ENCODE assay signal across 25 mouse cellular contexts in genomic region chr3:115211841-115212240, GRCm38 (mm10).
DNase-seq lines count a peak whose midpoint lies in the region; ATAC-seq and TF ChIP-seq lines count a peak whose summit lies in the region.
"Had no signal": no experiment of that assay in that cellular context is flagged by ENCODE, and none has a peak within 500 bp of the region (broad histone marks: within the 10 kb centered on the region; RNA-seq: fewer than 3 reads in every experiment).

No protein-coding gene starts in this region.

- H3K79me2 ChIP-seq in C2C12 (ENCODE audit: control insufficient read depth, insufficient read depth) = no peaks in the 10 kb centered on the region

- peak; percentile 71 for ATAC-seq in common myeloid progenitor, adult 5-6 weeks (replicated peaks; ENCODE audit: low read depth, poor library complexity, severe bottlenecking)
- peak; percentile 39 to 56; a peak in 2 of 4 replicates for ATAC-seq in hematopoietic stem cell, adult 5-6 weeks (replicated peaks in 1 of 2; ENCODE audit: insufficient read depth in 1 of 2, low FRiP score in 2 of 2, low TSS enrichment in 1 of 2, low read depth in 1 of 2, poor library complexity in 2 of 2, severe bottlenecking in 2 of 2)
- ATAC-seq: activated CD4-positive, CD25-positive, alpha-beta regulatory T cell, adult 4 months; CD4-positive, CD25-positive, alpha-beta regulatory T cell, adult 4 months; forebrain, embryonic 13.5 days; forebrain, embryonic 16.5 days; hindbrain, embryonic 16.5 days; intestine, embryonic 15.5 days had no signal

- H3ac ChIP-seq in C2C12 (ENCODE audit: control insufficient read depth, insufficient read length, low read depth) = no peak overlapping the region

- no peak for DNase-seq in thymus, postnatal 25 days
- no peak for DNase-seq in layer of hippocampus, postnatal 14 days (ENCODE audit: low spot score in 2 of 2)
- DNase-seq in thymus, postnatal 14 days = no peak
- DNase-seq: adrenal gland, adult 8-10 months; adrenal gland, postnatal 25 days; B cell, adult 2 months; cerebellum, adult 18-20 months; cerebellum, adult 9-10 months; cerebellum, postnatal 14 days; gastrocnemius, postnatal 10 days; gastrocnemius, postnatal 36 days; heart, adult 11 months had no signal

- H3K79me3 ChIP-seq in C2C12 (ENCODE audit: low read depth) = no peaks in the 10 kb centered on the region

- no peaks in the 10 kb centered on the region for H3K36me3 ChIP-seq in C2C12 (ENCODE audit: control insufficient read depth, insufficient read depth)
- H3K36me3 ChIP-seq: embryonic facial prominence, embryonic 13.5 days; forebrain, embryonic 10.5 days; hindbrain, embryonic 10.5 days; hindbrain, embryonic 13.5 days; intestine, embryonic 15.5 days had no signal

- no peaks in the 10 kb centered on the region for H3K27me3 ChIP-seq in C2C12 (ENCODE audit: control insufficient read depth, insufficient read depth, insufficient read length)
- H3K27me3 ChIP-seq: embryonic facial prominence, embryonic 13.5 days; forebrain, embryonic 13.5 days; hindbrain, embryonic 13.5 days; intestine, embryonic 15.5 days had no signal

- no peak overlapping the region for H3K4me3 ChIP-seq in C2C12 (ENCODE audit: insufficient read depth, poor library complexity, severe bottlenecking)
- H3K4me3 ChIP-seq: embryonic facial prominence, embryonic 13.5 days; forebrain, embryonic 10.5 days; forebrain, embryonic 13.5 days; hindbrain, embryonic 10.5 days; hindbrain, embryonic 13.5 days; intestine, embryonic 15.5 days had no signal

- no peak for TF ChIP-seq CTCF in C2C12 (IDR thresholded peaks at IDR 0.05; ENCODE audit: control insufficient read depth, insufficient read depth, insufficient read length)

TF ChIP-seq in C2C12, 6 proteins besides CTCF, POLR2A, EP300 and RAD21:
- TF ChIP-seq USF1 (IDR thresholded peaks at IDR 0.05; ENCODE audit: low read depth) (no peak), FOSL1 (IDR thresholded peaks at IDR 0.05; ENCODE audit: insufficient read depth, low read length, poor library complexity, severe bottlenecking) (no peak), MAX (IDR thresholded peaks at IDR 0.05) (no peak), MYOD1 (IDR thresholded peaks at IDR 0.05; ENCODE audit: control insufficient read depth, insufficient read length, low read depth) (peak; percentile 29), MYOG (IDR thresholded peaks at IDR 0.05; ENCODE audit: control insufficient read depth, extremely low read depth, insufficient read length) (no peak), CEBPB (IDR thresholded peaks at IDR 0.05; ENCODE audit: low read depth) (no peak)
